Mouse (Mus musculus) embryonic fibroblast, embryonic 13.5 days (primary cell): Measurements from ENCODE around the gene Hsd11b2. TPM values are rescaled to one million over a fixed set of nuclear protein-coding genes. Genes with fewer than 3 reads are reported as not detected.

Experiments used
- H3K27ac ChIP-seq: 2 replicates; pipeline ENCODE4 v1.5.1; 2012; ENCODE audit warnings: low read length, control low read depth, inconsistent platforms; ENCODE audit not compliant: insufficient read depth
- H3K4me1 ChIP-seq: 2 replicates; pipeline ENCODE4 v1.6.1; 2011; ENCODE audit warnings: low read length; ENCODE audit not compliant: control insufficient read depth, insufficient read depth
- H3K4me3 ChIP-seq: 2 replicates; pipeline ENCODE4 v1.5.1; 2011; ENCODE audit warnings: mild to moderate bottlenecking, control low read depth, low read length; ENCODE audit not compliant: insufficient read depth
- CTCF ChIP-seq: IDR thresholded peaks from 2 replicates; pipeline ENCODE4 v1.5.1; 2011; ENCODE audit warnings: mild to moderate bottlenecking, control low read depth, low read length, moderate library complexity, borderline replicate concordance; ENCODE audit not compliant: insufficient read depth
- POLR2A ChIP-seq: IDR thresholded peaks from 2 replicates; pipeline ENCODE4 v1.6.1; 2011; ENCODE audit warnings: low read depth, mild to moderate bottlenecking, control low read depth, low read length, moderate library complexity
- polyA plus RNA-seq: library from polyadenylated mRNA; stranded (reverse); fragments of >200 nt; gene quantifications from 2 replicates; pipeline ENCODE4 v1.2.4, GENCODE M21; 2011; ENCODE audit warnings: low read depth; ENCODE audit not compliant: missing spikeins, insufficient read length

Gene Hsd11b2
- polyA plus RNA-seq, 1 experiment = 0.28 TPM

- Histone ChIP-seq H3K4me3 (no peak overlapping the region), H3K4me1 (peaks cover 13% of the 10 kb centered on the region), H3K27ac (no peak overlapping the region)
- TF ChIP-seq POLR2A = no peak
- TF ChIP-seq CTCF = no peak
Measured at GRCm38 (mm10) chr8:105474680-105475079, 43.9 kb upstream of the Hsd11b2 start.

GRCm38 (mm10) chr8:105475254-105475653 is 43.3 kb upstream of the Hsd11b2 start:
- H3K4me1 ChIP-seq = peaks cover 13% of the 10 kb centered on the region
- no peak overlapping the region for H3K27ac ChIP-seq
- TF ChIP-seq CTCF (no peak), POLR2A (no peak)
- no peak overlapping the region for H3K4me3 ChIP-seq

- no peak overlapping the region for H3K27ac ChIP-seq
- TF ChIP-seq CTCF = no peak
- no peak for TF ChIP-seq POLR2A
- H3K4me1 ChIP-seq = peaks cover 16% of the 10 kb centered on the region
- no peak overlapping the region for H3K4me3 ChIP-seq
Measured at GRCm38 (mm10) chr8:105475742-105476141, 42.8 kb upstream of the Hsd11b2 start.

GRCm38 (mm10) chr8:105476161-105476560 is 42.4 kb upstream of the Hsd11b2 start:
- TF ChIP-seq CTCF (no peak), POLR2A (no peak)
- H3K27ac ChIP-seq = no peak overlapping the region
- no peak overlapping the region for H3K4me3 ChIP-seq
- H3K4me1 ChIP-seq = peaks cover 17% of the 10 kb centered on the region

GRCm38 (mm10) chr8:105476628-105477413 is 41.7 kb upstream of the Hsd11b2 start:
- H3K27ac ChIP-seq = peak overlapping the region; percentile 62; the same call in 1 of the 2 replicates

GRCm38 (mm10) chr8:105477792-105478191 is 40.8 kb upstream of the Hsd11b2 start:
- no peak for TF ChIP-seq CTCF
- peak; percentile 31; the same call in 1 of the 2 replicates for TF ChIP-seq POLR2A
- H3K4me1 ChIP-seq = peaks cover 17% of the 10 kb centered on the region; the same call in 1 of the 2 replicates

More at GRCm38 (mm10) chr8:105476628-105477413, 41.7 kb upstream of the Hsd11b2 start:
- Histone ChIP-seq H3K4me1 (peaks cover 17% of the 10 kb centered on the region; the same call in 1 of the 2 replicates), H3K4me3 (no peak overlapping the region)
- TF ChIP-seq CTCF (peak; percentile 92), POLR2A (no peak)

GRCm38 (mm10) chr8:105481013-105481412 is 37.5 kb upstream of the Hsd11b2 start:
- TF ChIP-seq CTCF (no peak), POLR2A (no peak)
- peaks cover 30% of the 10 kb centered on the region for H3K4me1 ChIP-seq
- peak overlapping the region; percentile 74 for H3K27ac ChIP-seq
- no peak overlapping the region for H3K4me3 ChIP-seq

More at GRCm38 (mm10) chr8:105477792-105478191, 40.8 kb upstream of the Hsd11b2 start:
- Histone ChIP-seq H3K4me3 (no peak overlapping the region), H3K27ac (peak overlapping the region; percentile 62)

- peak overlapping the region; percentile 51 for H3K27ac ChIP-seq
- TF ChIP-seq CTCF (0 out of 2 replicates have a peak, but pooled peaks have one; percentile 7), POLR2A (no peak)
- H3K4me1 ChIP-seq = peaks cover 31% of the 10 kb centered on the region
- no peak overlapping the region for H3K4me3 ChIP-seq
Measured at GRCm38 (mm10) chr8:105481453-105481852, 37.1 kb upstream of the Hsd11b2 start.

- Histone ChIP-seq H3K27ac (no peak overlapping the region), H3K4me1 (peaks cover 31% of the 10 kb centered on the region), H3K4me3 (no peak overlapping the region)
- no peak for TF ChIP-seq CTCF
- no peak for TF ChIP-seq POLR2A
Measured at GRCm38 (mm10) chr8:105482123-105482522, 36.4 kb upstream of the Hsd11b2 start.
